Mouse (Mus musculus): ENCODE measurements at regions not wholly inside any gene's neighbourhood (a gene's known extent, or its start where the extent isn't known, plus 50 kb on each side); places are given as distances from the start of the nearest gene placed in this dataset.

DNA sequence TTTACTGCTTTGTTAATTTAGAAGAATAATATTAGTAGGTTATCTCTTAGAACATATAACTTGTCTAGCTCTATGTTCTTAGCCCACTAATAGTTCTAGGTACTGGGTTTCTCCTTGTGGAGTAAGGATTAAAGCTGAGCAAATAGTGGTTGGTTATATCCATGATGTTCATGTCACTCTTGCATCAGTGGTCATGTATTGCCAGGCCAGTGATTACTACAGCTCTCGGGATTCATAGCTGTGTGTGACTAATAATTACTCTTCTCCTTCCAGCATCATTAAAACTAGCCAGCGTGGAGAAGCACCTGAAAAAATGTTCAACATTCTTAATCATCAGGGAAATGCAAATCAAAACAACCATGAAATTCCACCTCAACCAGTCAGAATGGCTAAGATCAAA is 234.6 kb upstream of the Mpdz start:
- TF ChIP-seq ZC3H11A (IDR thresholded peaks at IDR 0.05; ENCODE audit: low read depth, low read length) (no peak), POLR2A (IDR thresholded peaks at IDR 0.05; ENCODE audit: control insufficient read depth in 1 of 2, insufficient read depth in 1 of 2, low read depth in 1 of 2, low read length in 2 of 2, poor library complexity in 1 of 2) (no peak), CHD2 (IDR thresholded peaks at IDR 0.05; ENCODE audit: low read length) (no peak), CTCF (IDR thresholded peaks at IDR 0.05 in 2 of 3, conservative IDR thresholded peaks at IDR 0.05 in 1 of 3; ENCODE audit: control insufficient read depth in 1 of 3, insufficient read depth in 1 of 3, low read depth in 2 of 3, low read length in 3 of 3, poor library complexity in 1 of 3, severe bottlenecking in 1 of 3) (no peak), ETS1 (IDR thresholded peaks at IDR 0.05; ENCODE audit: low read depth, low read length) (no peak)

Data from MEL (cell line).